Mouse (Mus musculus): ENCODE measurements at regions not wholly inside any gene's neighbourhood (a gene's known extent, or its start where the extent isn't known, plus 50 kb on each side); places are given as distances from the start of the nearest gene placed in this dataset.
"Not testable (repeated sequence)": the region's sequence is repeated elsewhere in the genome, so short reads cannot be mapped to it uniquely, and the experiment has no call there.

- TF ChIP-seq CTCF (IDR thresholded peaks at IDR 0.05; ENCODE audit: insufficient read depth, low read length); POLR2A (IDR thresholded peaks at IDR 0.05; ENCODE audit: borderline replicate concordance, extremely low read depth, low read depth, low read length): not testable (repeated sequence)
Measured at GRCm38 (mm10) chr13:6828601-6829330, 180.2 kb upstream of the Pfkp start.

Data from lung, adult 2 months (tissue).